8 mouse cellular contexts compared by ENCODE assay signal in the genomic region with DNA sequence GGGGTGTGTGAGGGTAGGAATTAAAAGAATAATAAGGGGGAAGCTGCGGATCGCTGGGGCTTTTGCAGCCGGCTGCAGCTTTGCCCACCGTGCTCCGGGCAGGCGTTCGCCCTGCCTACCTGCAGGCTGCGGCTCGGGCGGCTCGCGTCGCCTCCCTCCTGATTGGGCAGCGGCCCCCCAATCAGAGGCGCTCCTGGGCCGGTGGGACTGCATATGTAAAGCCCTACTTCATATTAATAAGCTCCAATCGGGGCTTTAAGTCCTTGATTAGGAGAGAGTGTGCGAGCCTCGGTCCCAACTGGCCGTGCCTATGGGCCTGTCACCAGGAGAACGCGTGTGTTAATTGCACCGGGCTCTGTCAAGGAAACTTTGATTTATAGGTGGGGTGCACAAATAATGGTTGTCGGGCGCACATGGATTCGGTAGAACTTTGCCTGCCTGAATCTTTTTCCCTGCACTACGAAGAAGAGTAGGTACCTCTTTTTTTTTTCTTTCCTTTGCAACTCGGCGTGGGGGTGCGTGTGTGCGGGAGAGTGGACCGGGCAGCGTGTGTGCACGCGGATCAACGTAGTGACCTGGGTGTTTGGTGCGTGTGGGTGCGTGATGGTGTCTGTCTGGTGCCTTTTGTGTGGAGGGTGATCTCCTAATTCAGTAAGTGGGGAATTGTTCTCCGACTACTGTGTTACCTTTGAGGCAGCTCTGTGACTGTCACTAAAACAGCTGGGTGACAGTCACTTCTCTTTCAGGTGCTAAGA.
DNase-seq lines count a peak whose midpoint lies in the region; ATAC-seq and TF ChIP-seq lines count a peak whose summit lies in the region.

No protein-coding gene starts in this region.

- H3K4me3 ChIP-seq in spleen, adult 2 months (ENCODE audit: extremely low read depth, insufficient read depth, insufficient read length) = peak overlapping the region; percentile 8; the same call in 1 of the 2 replicates
- H3K4me3 ChIP-seq in forebrain, embryonic 16.5 days (replicated peaks; ENCODE audit: low read length) = peak overlapping the region; percentile 55
- peak overlapping the region; percentile 30 for H3K4me3 ChIP-seq in liver, embryonic 15.5 days (replicated peaks)
- H3K4me3 ChIP-seq in neural tube, embryonic 12.5 days = peak overlapping the region; percentile 38

- DNase-seq in spleen, adult 2 months (ENCODE audit: low read depth in 1 of 2, low spot score in 2 of 2) = no peak
- DNase-seq in spleen, adult 18-20 months = no peak
- peak; percentile 71 for DNase-seq in heart, postnatal 14 days
- DNase-seq in kidney, postnatal 36 days = peak; percentile 77
- peak; percentile 36 for DNase-seq in urinary bladder, adult 2 months (ENCODE audit: low spot score)

- no peak for TF ChIP-seq POLR2A in spleen, adult 2 months (IDR thresholded peaks at IDR 0.05; ENCODE audit: low read depth, low read length)

- peak overlapping the region; percentile 93 for H3K4me2 ChIP-seq in forebrain, embryonic 16.5 days (ENCODE audit: low read length)
- peak overlapping the region; percentile 61 for H3K4me2 ChIP-seq in liver, embryonic 15.5 days
- H3K4me2 ChIP-seq in neural tube, embryonic 12.5 days (replicated peaks) = peak overlapping the region; percentile 81

- H3K9ac ChIP-seq in forebrain, embryonic 16.5 days (replicated peaks; ENCODE audit: low read depth, low read length) = peak overlapping the region; percentile 34
- H3K9ac ChIP-seq in liver, embryonic 15.5 days = no peak overlapping the region
- peak overlapping the region; percentile 35; the same call in 1 of the 2 replicates for H3K9ac ChIP-seq in neural tube, embryonic 12.5 days

- H3K27me3 ChIP-seq in spleen, adult 2 months (ENCODE audit: control insufficient read depth, insufficient read depth, low read length) = peaks cover 2% of the 10 kb centered on the region; the same call in 1 of the 2 replicates
- peaks cover 4% of the 10 kb centered on the region; the same call in 1 of the 2 replicates for H3K27me3 ChIP-seq in forebrain, embryonic 16.5 days (replicated peaks; ENCODE audit: control insufficient read depth, insufficient read depth, low read length)
- peaks cover 14% of the 10 kb centered on the region for H3K27me3 ChIP-seq in liver, embryonic 15.5 days
- no peaks in the 10 kb centered on the region for H3K27me3 ChIP-seq in neural tube, embryonic 12.5 days (replicated peaks)

- H3K27ac ChIP-seq in spleen, adult 2 months (ENCODE audit: insufficient read depth, low read length) = no peak overlapping the region
- no peak overlapping the region for H3K27ac ChIP-seq in forebrain, embryonic 16.5 days (ENCODE audit: low read length)
- H3K27ac ChIP-seq in liver, embryonic 15.5 days (replicated peaks) = no peak overlapping the region
- H3K27ac ChIP-seq in neural tube, embryonic 12.5 days = no peak overlapping the region

- no peaks in the 10 kb centered on the region for H3K36me3 ChIP-seq in spleen, adult 2 months (ENCODE audit: control insufficient read depth, insufficient read depth, low read length)
- no peaks in the 10 kb centered on the region for H3K36me3 ChIP-seq in forebrain, embryonic 16.5 days (ENCODE audit: control insufficient read depth, insufficient read depth)
- no peaks in the 10 kb centered on the region for H3K36me3 ChIP-seq in liver, embryonic 15.5 days (replicated peaks)
- H3K36me3 ChIP-seq in neural tube, embryonic 12.5 days = no peaks in the 10 kb centered on the region

- intact Hi-C loops in heart, postnatal 14 days (cut with DNase I) = no loop called here

- no peaks in the 10 kb centered on the region for H3K9me3 ChIP-seq in forebrain, embryonic 16.5 days (ENCODE audit: control insufficient read depth, low read length)
- no peaks in the 10 kb centered on the region for H3K9me3 ChIP-seq in liver, embryonic 15.5 days (replicated peaks)
- no peaks in the 10 kb centered on the region for H3K9me3 ChIP-seq in neural tube, embryonic 12.5 days

- ATAC-seq in forebrain, embryonic 16.5 days = peak; percentile 96
- 0 out of 2 replicates have a peak, but pooled peaks have one; percentile 25 for ATAC-seq in liver, embryonic 15.5 days (ENCODE audit: insufficient read depth)
- ATAC-seq in neural tube, embryonic 12.5 days (ENCODE audit: low FRiP score, low read depth) = peak; percentile 93

- H3K4me1 ChIP-seq in spleen, adult 2 months (ENCODE audit: control insufficient read depth, insufficient read depth, insufficient read length) = no peaks in the 10 kb centered on the region
- peaks cover 9% of the 10 kb centered on the region for H3K4me1 ChIP-seq in forebrain, embryonic 16.5 days (replicated peaks; ENCODE audit: control insufficient read depth, insufficient read depth, low read length)
- no peaks in the 10 kb centered on the region for H3K4me1 ChIP-seq in liver, embryonic 15.5 days (replicated peaks)
- H3K4me1 ChIP-seq in neural tube, embryonic 12.5 days = peaks cover 5% of the 10 kb centered on the region

- TF ChIP-seq CTCF in spleen, adult 2 months (IDR thresholded peaks at IDR 0.05; ENCODE audit: extremely low read depth, insufficient read depth, insufficient read length, insufficient replicate concordance) = no peak

- 4% methylated on average over 39 of the region's 39 CpGs for WGBS in spleen, adult 2 months
- under 1% methylated on average over 39 of the region's 39 CpGs for WGBS in forebrain, embryonic 16.5 days
- WGBS in liver, embryonic 15.5 days (ENCODE audit: insufficient replicate concordance) = under 1% methylated on average over 39 of the region's 39 CpGs
- WGBS in neural tube, embryonic 12.5 days = under 1% methylated on average over 39 of the region's 39 CpGs

Comparison
In these comparisons a context has a peak if more than half of its experiments do, and no peak if none do; other contexts are left out.
1. DNase-seq: peak in heart, postnatal 14 days (2 of 2), kidney, postnatal 36 days (2 of 2) and urinary bladder, adult 2 months (single experiment); none in spleen, adult 2 months (0 of 2) and spleen, adult 18-20 months (0 of 2).
2. ATAC-seq: peak in every context shown above with its lines; median percentile 96 in forebrain, embryonic 16.5 days; 93 in neural tube, embryonic 12.5 days; 25 in liver, embryonic 15.5 days.
3. Peak in every context shown above with its lines, with median percentiles within 50 percentile points of each other: H3K4me3 ChIP-seq and H3K4me2 ChIP-seq.